Mouse (Mus musculus) kidney, adult 11 months (tissue): ENCODE results near the gene Lancl2.

Experiments
- DNase-seq: peaks from one replicate; pipeline ENCODE4 v3.0.0; 2022

Lancl2 gene

GRCm38 (mm10) chr6:57702376-57702742, at the start of gene Lancl2:
Gene Lancl2, plus strand, starts transcription at chr6:57702540.
- no peak for DNase-seq

DNA sequence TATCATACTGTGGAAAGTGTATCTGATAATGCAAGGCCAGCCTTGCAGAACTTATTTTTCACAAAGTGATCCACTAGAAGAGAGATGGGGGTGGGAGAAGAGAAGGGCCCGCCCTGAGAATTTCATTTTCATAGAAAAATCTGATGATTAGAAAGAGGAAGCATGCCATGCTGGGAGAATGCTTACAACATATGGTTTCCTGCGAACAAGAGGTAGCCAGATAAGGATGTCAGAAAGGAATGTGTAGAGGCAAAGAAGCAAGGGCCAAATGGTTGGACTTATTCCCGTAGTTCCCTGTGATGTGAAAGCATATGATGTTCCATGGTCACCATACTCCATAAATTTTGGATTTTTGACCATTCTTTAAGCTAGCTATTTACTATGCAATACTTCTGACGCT, 41.0 kb upstream of the Lancl2 start:
- no peak for DNase-seq

DNA sequence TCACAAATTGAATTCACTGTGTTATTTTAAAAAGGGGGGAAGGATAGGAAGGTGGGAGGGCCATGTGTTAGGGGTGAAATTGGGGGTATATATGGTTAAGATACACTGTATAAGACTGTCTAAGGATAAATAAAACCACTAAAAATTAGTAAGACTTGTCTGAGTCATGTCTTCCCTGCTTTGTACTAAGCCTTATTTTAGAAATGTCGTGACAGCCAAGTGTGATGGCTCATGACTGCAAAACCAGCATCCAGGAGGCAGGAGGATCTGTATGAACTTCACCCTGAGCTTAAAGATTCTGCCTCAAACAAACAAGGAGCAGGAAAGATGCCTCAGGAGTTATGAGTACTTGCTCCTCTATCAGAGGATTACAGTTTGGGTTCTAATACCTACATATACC, 18.2 kb upstream of the Lancl2 start:
- DNase-seq = no peak

DNA sequence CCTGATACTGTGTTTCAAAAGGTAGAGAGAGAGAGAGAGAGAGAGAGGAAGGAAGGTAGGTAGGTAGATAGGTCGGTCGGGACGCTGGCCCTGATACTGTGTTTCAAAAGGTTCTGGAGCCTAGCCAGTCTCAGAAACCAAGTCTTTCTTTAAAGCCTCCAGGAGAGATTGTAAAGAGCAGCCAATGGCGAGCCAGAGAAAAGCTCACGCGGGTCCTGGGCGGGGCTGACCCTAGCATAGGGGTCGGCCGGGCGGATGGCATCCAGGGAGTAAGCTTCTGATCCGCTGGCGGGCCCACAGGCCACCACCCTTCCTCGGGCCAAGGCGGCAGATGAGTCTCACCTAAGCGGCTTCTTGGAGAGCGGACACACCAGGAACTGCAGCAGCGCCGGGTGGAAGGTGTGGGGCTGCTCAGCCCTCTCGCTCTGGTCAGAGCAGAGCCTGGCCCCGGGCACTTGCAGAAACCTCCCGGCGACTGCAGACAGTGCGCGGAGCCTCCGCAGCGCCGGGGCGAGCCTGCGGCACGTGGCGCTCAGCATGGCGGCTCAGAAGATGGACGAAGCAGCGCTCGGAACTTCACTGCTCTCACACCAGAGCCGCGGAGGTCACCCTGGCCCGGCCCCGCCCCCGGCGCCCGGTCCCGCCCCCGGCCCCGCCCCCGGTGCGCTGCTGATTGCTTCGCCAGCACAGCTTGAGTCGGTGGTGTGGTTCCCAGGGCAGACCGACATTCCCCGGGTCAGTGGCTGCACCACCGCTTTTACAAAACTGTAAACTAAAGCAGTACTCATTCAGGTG, 10.7 kb upstream of the Lancl2 start, which contains the start of gene Pyurf:
TSS of gene Pyurf (minus strand) at position 612 of the 795 bp plus-strand sequence.
- peak; percentile 93 for DNase-seq

GRCm38 (mm10) chr6:57693116-57693515, 9.2 kb upstream of the Lancl2 start:
- DNase-seq = no peak

GRCm38 (mm10) chr6:57701686-57702085, 654 bp upstream of the Lancl2 start:
- DNase-seq = no peak

GRCm38 (mm10) chr6:57702743-57703499, 581 bp downstream of the Lancl2 start:
- DNase-seq = peak; percentile 96

GRCm38 (mm10) chr6:57703703-57704102, 1.4 kb downstream of the Lancl2 start:
- DNase-seq = no peak

GRCm38 (mm10) chr6:57706721-57707120, 4.4 kb downstream of the Lancl2 start:
- no peak for DNase-seq

DNA sequence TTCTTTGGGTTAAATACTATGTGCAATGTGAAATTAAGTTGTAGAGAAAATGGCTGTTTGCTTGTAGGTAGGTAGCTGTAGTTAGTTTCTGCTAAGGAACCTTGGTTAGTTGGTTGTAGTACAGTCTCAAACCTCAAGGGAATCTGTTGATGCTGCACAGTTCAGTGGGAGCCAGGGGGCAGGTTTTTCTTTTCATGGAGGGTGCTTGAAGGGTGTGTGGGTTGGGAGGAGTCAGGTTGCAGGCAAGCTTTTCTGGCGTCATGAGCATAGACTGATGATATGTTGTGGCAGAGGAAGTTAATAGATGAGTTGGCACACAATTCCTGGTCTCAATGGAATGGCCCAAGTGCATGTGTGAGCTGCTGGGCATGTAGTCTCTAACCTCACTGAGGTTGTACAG, 9.4 kb downstream of the Lancl2 start:
- DNase-seq = no peak

DNA sequence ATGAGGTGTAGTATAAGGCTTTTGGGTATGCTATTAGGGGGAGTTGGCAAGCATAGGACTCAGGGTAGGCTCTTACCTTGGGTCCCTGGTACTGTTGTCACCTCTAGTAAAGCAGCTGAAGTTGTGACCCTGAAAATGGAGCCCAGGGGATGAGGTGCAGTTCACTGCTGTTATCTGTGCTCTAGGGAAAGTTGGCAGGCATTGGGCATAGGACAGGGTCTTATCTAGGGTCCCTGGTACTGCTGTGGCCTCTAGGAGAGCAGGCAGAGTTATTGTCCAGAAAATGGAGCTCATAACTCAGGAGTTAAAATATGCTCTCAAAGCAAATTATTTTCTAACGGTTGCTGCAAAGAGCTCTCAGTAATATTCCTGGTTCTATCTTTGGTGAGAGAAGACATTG, 19.0 kb downstream of the Lancl2 start:
- DNase-seq = no peak

DNA sequence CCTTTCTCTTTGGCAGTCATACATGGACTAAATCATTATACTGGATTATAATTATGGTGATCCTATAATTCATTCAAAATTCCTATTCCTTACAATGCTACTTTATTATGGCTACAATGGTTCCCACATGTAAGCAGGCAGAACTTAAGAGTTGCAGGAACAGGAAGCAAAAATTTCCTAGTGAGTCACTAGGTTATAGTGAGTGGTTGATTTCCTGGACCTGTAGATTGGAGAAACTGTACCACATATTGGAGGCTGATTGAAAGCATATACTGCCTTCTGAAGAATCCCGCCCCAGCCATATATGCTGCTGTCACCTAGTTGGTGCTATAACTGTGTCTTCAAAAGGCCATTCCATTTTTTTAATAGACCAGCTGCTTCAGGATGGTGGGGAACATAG, 40.4 kb downstream of the Lancl2 start:
- no peak for DNase-seq

DNA sequence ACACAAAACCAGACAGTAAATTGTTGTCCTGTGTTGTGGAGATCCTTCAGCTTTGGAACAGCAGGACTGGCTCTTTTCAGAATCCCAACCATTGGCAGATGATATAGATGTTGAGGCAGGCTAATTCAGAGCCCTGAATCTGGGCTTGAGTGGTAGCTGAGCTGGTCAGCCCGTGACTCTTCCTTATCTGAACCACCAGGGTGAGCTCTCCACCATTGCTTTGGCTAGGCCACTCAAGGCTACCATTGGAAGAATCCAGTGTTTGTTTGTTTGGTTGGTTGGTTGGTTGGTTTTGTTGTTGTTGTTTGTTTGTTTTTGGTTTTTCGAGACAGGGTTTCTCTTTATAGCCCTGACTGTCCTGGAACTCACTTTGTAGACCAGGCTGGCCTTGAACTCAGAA, 41.0 kb downstream of the Lancl2 start:
- DNase-seq = no peak

DNA sequence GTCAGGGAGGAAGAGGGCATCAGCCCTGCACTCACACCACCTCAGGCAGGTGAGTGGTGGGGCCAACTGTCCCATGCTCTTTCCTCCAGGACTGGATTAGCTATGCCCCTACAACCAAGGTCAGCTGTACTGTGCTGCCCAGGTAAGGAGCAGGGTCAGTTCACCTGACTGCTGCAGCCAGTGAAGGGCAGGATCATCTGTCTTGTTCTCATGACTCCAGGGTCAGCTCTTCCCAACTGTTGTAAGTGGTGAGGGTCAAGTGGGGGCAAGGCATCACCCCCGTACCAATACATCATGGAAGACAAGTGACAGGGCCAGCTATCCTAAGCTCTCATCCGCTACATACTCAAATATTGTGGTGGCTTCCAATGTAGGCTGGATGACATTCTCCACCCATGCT, 41.8 kb downstream of the Lancl2 start:
- no peak for DNase-seq

DNA sequence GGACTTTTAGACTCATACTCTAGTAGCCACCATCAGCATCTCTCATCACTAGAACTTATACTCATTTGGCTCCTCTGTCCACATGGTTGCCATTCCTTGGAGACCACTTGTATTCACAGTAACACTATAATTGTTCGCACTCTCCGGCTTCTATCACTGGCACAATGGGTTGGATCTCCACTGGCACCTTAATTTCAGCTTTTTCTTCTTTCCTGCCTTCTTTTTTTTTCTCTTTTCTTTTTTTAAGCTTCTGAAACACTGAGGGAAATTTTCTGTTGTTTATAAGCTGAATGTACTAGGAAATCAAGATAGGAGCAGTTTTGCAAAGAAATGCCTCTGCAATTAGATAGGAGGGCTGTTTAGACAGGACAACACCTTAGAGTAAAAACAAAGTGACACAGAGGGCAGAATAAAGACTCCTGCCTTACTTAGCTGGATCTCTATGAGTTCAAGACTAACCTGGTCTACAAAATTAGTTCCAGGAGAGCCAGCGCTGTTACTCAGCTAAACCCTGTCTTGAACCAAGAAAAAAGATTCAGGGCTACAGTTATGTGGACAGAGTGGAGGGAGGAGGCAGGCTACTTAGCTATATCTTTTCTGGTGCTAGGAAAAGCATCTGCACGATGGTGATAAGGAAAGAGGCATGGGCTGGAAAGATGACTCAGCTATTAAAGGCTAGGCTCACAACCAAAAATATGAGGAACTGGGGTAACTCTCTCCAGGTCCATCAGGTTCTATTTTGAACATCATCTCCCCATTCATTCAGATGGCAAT, 42.8 kb downstream of the Lancl2 start:
- no peak for DNase-seq

- no peak for DNase-seq
Measured at GRCm38 (mm10) chr6:57745748-57746129, 43.4 kb downstream of the Lancl2 start.

DNA sequence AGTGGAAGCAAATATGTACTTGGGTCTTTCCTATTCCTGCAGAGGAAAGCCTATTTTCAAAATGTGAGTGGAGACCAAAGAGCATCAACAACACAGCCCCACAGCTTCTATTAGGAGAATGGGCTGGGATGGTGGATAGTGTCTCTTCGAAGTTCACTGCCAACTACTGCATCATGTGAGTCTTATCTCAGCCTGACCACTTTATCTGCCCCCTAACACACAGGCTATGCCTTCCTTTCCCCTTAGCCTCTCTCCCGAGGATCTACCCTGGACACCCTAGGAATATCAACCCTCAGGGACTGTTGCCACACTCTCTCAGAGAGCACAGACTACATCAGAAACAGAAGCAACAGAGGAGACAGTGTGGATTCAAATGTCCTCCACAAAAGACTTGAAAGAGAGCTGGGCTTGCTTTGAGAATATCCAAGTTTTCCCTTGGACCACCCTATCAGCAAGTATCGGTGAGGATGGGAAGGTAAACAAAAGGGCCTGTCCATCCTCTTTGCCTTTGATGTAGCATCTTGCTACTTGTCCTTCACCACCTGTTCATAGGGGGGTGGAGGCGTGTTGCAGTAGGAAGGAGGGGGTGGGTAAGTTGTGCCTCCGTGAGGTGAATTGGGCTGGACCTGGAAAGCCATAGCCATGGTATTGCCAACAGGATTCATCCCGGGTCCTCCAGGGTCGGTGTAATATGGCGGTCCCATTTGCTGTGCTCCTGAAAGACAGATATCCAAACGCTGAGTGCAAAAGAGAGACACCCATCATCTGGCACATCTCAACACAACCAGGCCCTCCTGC, 51.8 kb downstream of the Lancl2 start:
- DNase-seq = no peak

- DNase-seq = no peak
Measured at GRCm38 (mm10) chr6:57763054-57763453, 60.7 kb downstream of the Lancl2 start.

- no peak for DNase-seq
Measured at GRCm38 (mm10) chr6:57765095-57765878, 62.9 kb downstream of the Lancl2 start.

DNA sequence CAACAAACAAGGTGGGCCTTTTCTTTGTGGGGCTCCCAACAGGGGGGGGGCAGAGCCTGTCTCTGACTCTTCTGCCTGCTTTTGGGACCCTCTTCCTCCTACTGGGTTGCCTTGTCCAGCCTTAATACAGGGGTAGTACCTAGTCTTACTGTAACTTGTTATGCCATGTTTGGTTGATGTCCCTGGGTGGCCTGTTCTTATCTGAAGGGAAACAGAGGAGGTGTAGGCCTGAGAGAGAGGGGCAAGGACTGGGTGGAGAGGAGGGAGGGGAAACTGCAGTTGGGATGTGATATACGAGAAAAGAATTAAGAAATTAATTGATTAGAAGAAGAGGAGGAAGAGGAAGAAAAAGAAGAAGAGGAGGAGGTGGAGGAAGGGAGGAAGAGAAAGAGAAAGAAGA, 63.9 kb downstream of the Lancl2 start:
- DNase-seq = no peak

GRCm38 (mm10) chr6:57767112-57767868, 65.0 kb downstream of the Lancl2 start:
- DNase-seq = no peak
